Mouse (Mus musculus) embryonic fibroblast, embryonic 13.5 days (primary cell): ENCODE data around the gene Rufy3.

Experiments used
- CTCF ChIP-seq: IDR thresholded peaks from 2 replicates; pipeline ENCODE4 v1.5.1; 2011; ENCODE audit warnings: mild to moderate bottlenecking, control low read depth, low read length, moderate library complexity, borderline replicate concordance; ENCODE audit not compliant: insufficient read depth
- POLR2A ChIP-seq: IDR thresholded peaks from 2 replicates; pipeline ENCODE4 v1.6.1; 2011; ENCODE audit warnings: low read depth, mild to moderate bottlenecking, control low read depth, low read length, moderate library complexity

GRCm38 (mm10) chr5:88586407-88587174 lies 21.8 kb downstream of the Rufy3 start:
- no peak for TF ChIP-seq CTCF
- TF ChIP-seq POLR2A: no peak
